ENCODE assay signal across 21 mouse cellular contexts in the genomic region with DNA sequence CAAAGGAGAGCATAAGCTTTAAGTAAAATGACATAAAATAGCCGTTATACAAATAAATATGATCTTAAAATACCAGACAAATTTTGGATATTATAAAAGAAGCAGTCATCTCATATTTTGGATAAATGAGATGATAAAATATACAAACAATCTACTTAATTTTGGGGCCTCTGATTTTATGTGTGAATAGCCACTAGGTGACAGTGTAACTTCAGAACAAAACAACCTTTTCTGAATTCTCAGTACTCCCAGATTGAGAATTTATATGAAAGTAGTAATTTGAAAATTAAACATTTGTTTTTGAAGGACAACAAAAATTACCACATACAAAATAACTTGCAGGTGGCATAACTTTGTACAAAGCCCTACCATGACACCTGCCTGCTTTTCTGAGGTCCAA.
DNase-seq lines count a peak whose midpoint lies in the region; ATAC-seq lines count a peak whose summit lies in the region.
"Had no signal": no experiment of that assay in that cellular context is flagged by ENCODE, and none has a peak within 500 bp of the region (broad histone marks: within the 10 kb centered on the region; RNA-seq: fewer than 3 reads in every experiment).

No protein-coding gene starts in this region.

- H3K36me3 ChIP-seq in hindbrain, embryonic 14.5 days (replicated peaks; ENCODE audit: control insufficient read depth, insufficient read depth) = no peaks in the 10 kb centered on the region
- no peaks in the 10 kb centered on the region for H3K36me3 ChIP-seq in hindbrain, embryonic 10.5 days
- H3K36me3 ChIP-seq in midbrain, embryonic 14.5 days (ENCODE audit: control insufficient read depth, insufficient read depth, low read length) = no peaks in the 10 kb centered on the region
- H3K36me3 ChIP-seq in midbrain, embryonic 10.5 days = no peaks in the 10 kb centered on the region
- H3K36me3 ChIP-seq: heart, embryonic 13.5 days; liver, embryonic 15.5 days; neural tube, embryonic 15.5 days had no signal

- H3K4me3 ChIP-seq in hindbrain, embryonic 14.5 days (replicated peaks; ENCODE audit: low read length) = no peak overlapping the region
- no peak overlapping the region for H3K4me3 ChIP-seq in hindbrain, embryonic 10.5 days
- no peak overlapping the region for H3K4me3 ChIP-seq in midbrain, embryonic 14.5 days (replicated peaks; ENCODE audit: low read depth, low read length)
- H3K4me3 ChIP-seq in midbrain, embryonic 10.5 days = no peak overlapping the region
- H3K4me3 ChIP-seq: heart, embryonic 13.5 days; liver, embryonic 15.5 days; myocyte; neural tube, embryonic 15.5 days had no signal

- 92% methylated on average over 1 of the region's 1 CpGs for WGBS in hindbrain, embryonic 14.5 days
- 88% methylated on average over 1 of the region's 1 CpGs for WGBS in hindbrain, embryonic 10.5 days
- WGBS in midbrain, embryonic 14.5 days = 91% methylated on average over 1 of the region's 1 CpGs
- 92% methylated on average over 1 of the region's 1 CpGs for WGBS in midbrain, embryonic 10.5 days

- H3K4me2 ChIP-seq in hindbrain, embryonic 14.5 days (replicated peaks) = no peak overlapping the region
- no peak overlapping the region for H3K4me2 ChIP-seq in midbrain, embryonic 14.5 days (ENCODE audit: low read length)
- H3K4me2 ChIP-seq: heart, embryonic 13.5 days; liver, embryonic 15.5 days; midbrain, embryonic 11.5 days; neural tube, embryonic 15.5 days had no signal

- no peak for ATAC-seq in hindbrain, embryonic 14.5 days (ENCODE audit: low FRiP score)
- ATAC-seq in midbrain, embryonic 14.5 days (ENCODE audit: low FRiP score, low TSS enrichment) = no peak
- no peak for ATAC-seq in inflammation-experienced regulatory T-cells, adult 6 months
- ATAC-seq: CD4-positive, CD25-positive, alpha-beta regulatory T cell, adult 4 months had no signal

- H3K27me3 ChIP-seq in hindbrain, embryonic 14.5 days (ENCODE audit: control insufficient read depth, insufficient read depth, low read length) = no peaks in the 10 kb centered on the region
- H3K27me3 ChIP-seq in hindbrain, embryonic 10.5 days (ENCODE audit: insufficient read depth, poor library complexity, severe bottlenecking) = no peaks in the 10 kb centered on the region
- no peaks in the 10 kb centered on the region for H3K27me3 ChIP-seq in midbrain, embryonic 14.5 days (ENCODE audit: control insufficient read depth, insufficient read depth, low read length)
- no peaks in the 10 kb centered on the region for H3K27me3 ChIP-seq in midbrain, embryonic 10.5 days (ENCODE audit: low read depth, poor library complexity, severe bottlenecking)
- H3K27me3 ChIP-seq: heart, embryonic 13.5 days; liver, embryonic 15.5 days; neural tube, embryonic 15.5 days had no signal

- no peak overlapping the region for H3K9ac ChIP-seq in hindbrain, embryonic 14.5 days
- no peak overlapping the region for H3K9ac ChIP-seq in midbrain, embryonic 14.5 days (replicated peaks; ENCODE audit: low read length)
- H3K9ac ChIP-seq: heart, embryonic 13.5 days; liver, embryonic 15.5 days; neural tube, embryonic 15.5 days had no signal

- H3K9me3 ChIP-seq in hindbrain, embryonic 14.5 days (ENCODE audit: control insufficient read depth, low read length) = no peaks in the 10 kb centered on the region
- no peaks in the 10 kb centered on the region for H3K9me3 ChIP-seq in hindbrain, embryonic 10.5 days
- H3K9me3 ChIP-seq in midbrain, embryonic 14.5 days (ENCODE audit: control insufficient read depth, low read length) = no peaks in the 10 kb centered on the region
- no peaks in the 10 kb centered on the region for H3K9me3 ChIP-seq in midbrain, embryonic 10.5 days (replicated peaks)
- H3K9me3 ChIP-seq: heart, embryonic 13.5 days; liver, embryonic 15.5 days; neural tube, embryonic 15.5 days had no signal

- H3K4me1 ChIP-seq in hindbrain, embryonic 14.5 days (replicated peaks; ENCODE audit: control insufficient read depth, insufficient read depth, low read length) = no peaks in the 10 kb centered on the region
- no peaks in the 10 kb centered on the region for H3K4me1 ChIP-seq in hindbrain, embryonic 10.5 days (replicated peaks)
- no peaks in the 10 kb centered on the region for H3K4me1 ChIP-seq in midbrain, embryonic 14.5 days (ENCODE audit: control insufficient read depth, insufficient read depth, low read length)
- no peaks in the 10 kb centered on the region for H3K4me1 ChIP-seq in midbrain, embryonic 10.5 days
- H3K4me1 ChIP-seq: heart, embryonic 13.5 days; liver, embryonic 15.5 days; neural tube, embryonic 15.5 days had no signal

- H3K27ac ChIP-seq in hindbrain, embryonic 14.5 days = no peak overlapping the region
- H3K27ac ChIP-seq in hindbrain, embryonic 10.5 days = no peak overlapping the region
- no peak overlapping the region for H3K27ac ChIP-seq in midbrain, embryonic 14.5 days (replicated peaks; ENCODE audit: low read depth, low read length)
- no peak overlapping the region for H3K27ac ChIP-seq in midbrain, embryonic 10.5 days (replicated peaks)
- H3K27ac ChIP-seq: heart, embryonic 13.5 days; liver, embryonic 15.5 days; neural tube, embryonic 15.5 days had no signal

- DNase-seq in hindbrain, embryonic 14.5 days (ENCODE audit: low spot score) = peak; percentile 47
- no peak for DNase-seq in hindbrain, embryonic 10.5 days (ENCODE audit: low spot score)
- DNase-seq in midbrain, embryonic 14.5 days = peak; percentile 56
- DNase-seq in midbrain, embryonic 10.5 days (ENCODE audit: low spot score) = no peak
- peak; percentile 7 for DNase-seq in brain, adult 2 months (ENCODE audit: low read depth, low spot score)
- DNase-seq in adrenal gland, postnatal 36 days = no peak
- DNase-seq: adrenal gland, postnatal 10 days; cerebellum, adult 8-10 months; heart, postnatal 4 days; kidney, postnatal 10 days; layer of hippocampus, adult 9-11 months; lung, postnatal 14 days; right cerebral cortex, adult 18-20 months; thymus, adult 18-20 months had no signal

Comparison
In these comparisons a context has a peak if more than half of its experiments do, and no peak if none do; other contexts are left out.
1. DNase-seq: peak in hindbrain, embryonic 14.5 days (single experiment), midbrain, embryonic 14.5 days (single experiment) and brain, adult 2 months (single experiment); none in hindbrain, embryonic 10.5 days (single experiment), midbrain, embryonic 10.5 days (single experiment) and adrenal gland, postnatal 36 days (0 of 2).